24 mouse cellular contexts compared by ENCODE assay signal in the genomic region with DNA sequence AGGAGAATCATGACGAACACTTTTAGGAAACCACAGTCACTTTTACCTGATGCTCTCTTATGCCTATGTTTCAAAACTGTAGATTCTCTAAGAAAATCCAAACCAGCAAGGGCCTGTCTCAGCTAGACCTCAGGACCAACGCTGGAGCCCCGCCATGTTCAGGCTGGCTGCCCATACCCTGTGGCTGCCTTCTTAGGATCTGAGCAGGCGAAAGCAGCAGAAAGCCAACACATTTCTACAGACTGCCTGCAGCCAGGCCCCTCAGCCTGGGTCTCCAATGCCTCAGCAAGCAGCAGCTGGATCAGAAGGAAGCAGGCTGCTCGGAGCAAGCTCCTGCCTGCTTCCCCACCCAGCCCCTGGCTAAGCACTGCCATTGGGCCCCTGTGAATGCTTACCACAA. TPM values are rescaled to one million over a fixed set of nuclear protein-coding genes. Genes with fewer than 3 reads are reported as not detected.
A peak's percentile ranks its signal among the peaks of the same experiment; 100 is the strongest.
DNase-seq lines count a peak whose midpoint lies in the region; ATAC-seq lines count a peak whose summit lies in the region.
"Had no signal": no experiment of that assay in that cellular context is flagged by ENCODE, and none has a peak within 500 bp of the region (broad histone marks: within the 10 kb centered on the region; RNA-seq: fewer than 3 reads in every experiment).

No protein-coding gene starts in this region.

- ATAC-seq in heart, embryonic 15.5 days (replicated peaks; ENCODE audit: insufficient number of reproducible peaks, insufficient read depth, low FRiP score, low read depth), result no peak
- ATAC-seq in megakaryocyte-erythroid progenitor cell, adult 5-6 weeks (replicated peaks; ENCODE audit: low FRiP score, low TSS enrichment, poor library complexity, severe bottlenecking), result 0 out of 2 replicates have a peak, but pooled peaks have one; percentile 3
- ATAC-seq: forebrain, embryonic 14.5 days; forebrain, postnatal 0 days; hindbrain, embryonic 16.5 days; intestine, embryonic 15.5 days had no signal

- H3K27me3 ChIP-seq in heart, embryonic 15.5 days, result no peaks in the 10 kb centered on the region
- no peaks in the 10 kb centered on the region for H3K27me3 ChIP-seq in heart, embryonic 10.5 days (ENCODE audit: insufficient read depth, poor library complexity, severe bottlenecking)
- H3K27me3 ChIP-seq: CH12.LX; embryonic facial prominence, embryonic 12.5 days; heart, embryonic 13.5 days; hindbrain, embryonic 13.5 days; intestine, embryonic 15.5 days had no signal

- H3K4me3 ChIP-seq in heart, embryonic 15.5 days, result no peak overlapping the region
- no peak overlapping the region for H3K4me3 ChIP-seq in heart, embryonic 10.5 days
- H3K4me3 ChIP-seq: embryonic facial prominence, embryonic 12.5 days; gastrocnemius, adult 2 months; heart, embryonic 13.5 days; hindbrain, embryonic 10.5 days; hindbrain, embryonic 13.5 days; intestine, embryonic 15.5 days had no signal

- H3K4me2 ChIP-seq in heart, embryonic 15.5 days, result no peak overlapping the region
- H3K4me2 ChIP-seq: embryonic facial prominence, embryonic 12.5 days; heart, embryonic 13.5 days; hindbrain, embryonic 13.5 days; intestine, embryonic 15.5 days had no signal

- peaks cover 18% of the 10 kb centered on the region for H3K4me1 ChIP-seq in heart, embryonic 15.5 days (replicated peaks)
- no peaks in the 10 kb centered on the region for H3K4me1 ChIP-seq in heart, embryonic 10.5 days
- H3K4me1 ChIP-seq: embryonic facial prominence, embryonic 12.5 days; hindbrain, embryonic 10.5 days; hindbrain, embryonic 13.5 days; intestine, embryonic 15.5 days had no signal

- H3K27ac ChIP-seq in heart, embryonic 15.5 days, result peak overlapping the region; percentile 17; the same call in 1 of the 2 replicates
- no peak overlapping the region for H3K27ac ChIP-seq in heart, embryonic 10.5 days
- H3K27ac ChIP-seq: embryonic facial prominence, embryonic 12.5 days; gastrocnemius, adult 2 months; hindbrain, embryonic 10.5 days; hindbrain, embryonic 13.5 days; intestine, embryonic 15.5 days had no signal

- no peaks in the 10 kb centered on the region for H3K9me3 ChIP-seq in heart, embryonic 15.5 days (replicated peaks)
- no peaks in the 10 kb centered on the region for H3K9me3 ChIP-seq in heart, embryonic 10.5 days
- H3K9me3 ChIP-seq: embryonic facial prominence, embryonic 12.5 days; G1E; heart, embryonic 13.5 days; hindbrain, embryonic 10.5 days; hindbrain, embryonic 13.5 days; intestine, embryonic 15.5 days had no signal

- whole genome bisulfite sequencing in heart, embryonic 15.5 days, result 82% methylated on average over 5 of the region's 5 CpGs
- WGBS in heart, embryonic 10.5 days, result 90% methylated on average over 5 of the region's 5 CpGs

- peak; percentile 37 to 46 for DNase-seq in cerebellum, postnatal 14 days
- DNase-seq in cerebellum, adult 11 months, result no peak
- DNase-seq in heart, embryonic 10.5 days (ENCODE audit: low spot score), result no peak
- peak; percentile 65 for DNase-seq in NIH3T3 (ENCODE audit: low read depth)
- DNase-seq in adrenal gland, adult (ENCODE audit: inconsistent age in 2 of 2, low spot score in 1 of 2), result no peak
- DNase-seq: adrenal gland, adult 8-10 months; adrenal gland, postnatal 25 days; B cell, adult 2 months; cerebellum, adult 18-20 months; cerebellum, adult 9-10 months; forebrain, postnatal 0 days; gastrocnemius, adult 2 months; gastrocnemius, postnatal 14 days had no signal

- H3K9ac ChIP-seq in heart, embryonic 15.5 days, result no peak overlapping the region
- H3K9ac ChIP-seq: embryonic facial prominence, embryonic 12.5 days; forebrain, postnatal 0 days; heart, embryonic 13.5 days; hindbrain, embryonic 13.5 days; intestine, embryonic 15.5 days had no signal

- H3K36me3 ChIP-seq in heart, embryonic 15.5 days, result peaks cover 19% of the 10 kb centered on the region
- H3K36me3 ChIP-seq in heart, embryonic 10.5 days, result peaks cover 58% of the 10 kb centered on the region

RNA-seq across cellular contexts. Expression of a gene that starts 35.7 kb away (rescaled TPM):
- 65.2 and 78.4 TPM in 2 replicates for polyA plus RNA-seq in heart, embryonic 15.5 days (2015; fragmentation: Nextera tagmentation; extraction: Ambion mirVana)
- 56.5 and 88.5 TPM in 2 replicates for polyA plus RNA-seq in heart, embryonic 10.5 days (2016; fragmentation: Nextera tagmentation; extraction: Ambion mirVana)
- total RNA-seq in megakaryocyte-erythroid progenitor cell, adult 5-6 weeks (2014; fragmentation: Nextera tagmentation), result 52.7 and 53.5 TPM in 2 replicates
- total RNA-seq in megakaryocyte-erythroid progenitor cell, adult 5-6 weeks (2017), result 61.7 and 63.8 TPM in 2 replicates

Comparison
In these comparisons a context has a peak if more than half of its experiments do, and no peak if none do; other contexts are left out.
1. DNase-seq: peak in cerebellum, postnatal 14 days (2 of 2) and NIH3T3 (single experiment); none in cerebellum, adult 11 months (single experiment), heart, embryonic 10.5 days (single experiment) and adrenal gland, adult (0 of 2).